8 mouse cellular contexts compared by ENCODE assay signal in genomic region chr10:63242798-63243435, GRCm38 (mm10). TPM values are rescaled to one million over a fixed set of nuclear protein-coding genes. Genes with fewer than 3 reads are reported as not detected.
A peak's percentile ranks its signal among the peaks of the same experiment; 100 is the strongest.
DNase-seq lines count a peak whose midpoint lies in the region; ATAC-seq lines count a peak whose summit lies in the region.

No protein-coding gene starts in this region.

- H3K9ac ChIP-seq in hindbrain, embryonic 15.5 days: peak overlapping the region; percentile 58
- peak overlapping the region; percentile 62 for H3K9ac ChIP-seq in midbrain, embryonic 15.5 days

- no peaks in the 10 kb centered on the region for H3K27me3 ChIP-seq in hindbrain, embryonic 15.5 days
- H3K27me3 ChIP-seq in midbrain, embryonic 15.5 days (replicated peaks): no peaks in the 10 kb centered on the region

- 25% methylated on average over 12 of the region's 12 CpGs for WGBS in hindbrain, embryonic 15.5 days
- 28% methylated on average over 12 of the region's 12 CpGs for WGBS in midbrain, embryonic 15.5 days

- peak; percentile 15 for DNase-seq in cerebellum, adult 8-10 months
- no peak for DNase-seq in cerebellum, adult 11 months
- peak; percentile 13 for DNase-seq in thymus, postnatal 0 days (ENCODE audit: low spot score)
- no peak for DNase-seq in thymus, postnatal 36 days
- no peak for DNase-seq in gastrocnemius, adult 18-20 months (ENCODE audit: low spot score)

- H3K4me3 ChIP-seq in hindbrain, embryonic 15.5 days: peak overlapping the region; percentile 100
- peak overlapping the region; percentile 85 for H3K4me3 ChIP-seq in midbrain, embryonic 15.5 days

- no peaks in the 10 kb centered on the region for H3K9me3 ChIP-seq in hindbrain, embryonic 15.5 days
- no peaks in the 10 kb centered on the region for H3K9me3 ChIP-seq in midbrain, embryonic 15.5 days

- peak overlapping the region; percentile 68 for H3K4me2 ChIP-seq in hindbrain, embryonic 15.5 days
- H3K4me2 ChIP-seq in midbrain, embryonic 15.5 days: peak overlapping the region; percentile 86

- peaks cover 23% of the 10 kb centered on the region for H3K4me1 ChIP-seq in hindbrain, embryonic 15.5 days (replicated peaks)
- H3K4me1 ChIP-seq in midbrain, embryonic 15.5 days: peaks cover 25% of the 10 kb centered on the region

- peak overlapping the region; percentile 97 for H3K27ac ChIP-seq in hindbrain, embryonic 15.5 days (replicated peaks)
- H3K27ac ChIP-seq in midbrain, embryonic 15.5 days: peak overlapping the region; percentile 56; the same call in 1 of the 2 replicates

- no peaks in the 10 kb centered on the region; the same call in 1 of the 2 replicates for H3K36me3 ChIP-seq in hindbrain, embryonic 15.5 days
- H3K36me3 ChIP-seq in midbrain, embryonic 15.5 days (replicated peaks): no peaks in the 10 kb centered on the region

- no peak for ATAC-seq in hindbrain, embryonic 15.5 days (ENCODE audit: low FRiP score, low read depth)
- no peak for ATAC-seq in midbrain, embryonic 15.5 days (replicated peaks)
- no peak for ATAC-seq in megakaryocyte progenitor cell, adult 5-6 weeks (replicated peaks; ENCODE audit: poor library complexity)

RNA-seq across cellular contexts. Expression of gene Herc4, which starts 0.7 kb away (rescaled TPM):
- polyA plus RNA-seq in thymus, postnatal 0 days (2015; fragmentation: Nextera tagmentation; extraction: Ambion mirVana): 34.5 and 43.3 TPM in 2 replicates
- 27.5 and 28.0 TPM in 2 replicates for polyA plus RNA-seq in hindbrain, embryonic 15.5 days (2015; fragmentation: Nextera tagmentation; extraction: Ambion mirVana)
- 29.5 and 31.1 TPM in 2 replicates for polyA plus RNA-seq in midbrain, embryonic 15.5 days (2015; fragmentation: Nextera tagmentation; extraction: Ambion mirVana)
- 10 to 100 TPM; 19.5 to 23.9 TPM for total RNA-seq in gastrocnemius, adult 18-20 months (2021)
- 84.0 and 88.0 TPM in 2 replicates for total RNA-seq in megakaryocyte progenitor cell, adult 5-6 weeks (2015)
- total RNA-seq in megakaryocyte progenitor cell, adult 5-6 weeks (2017): 56.3 and 59.2 TPM in 2 replicates

RNA-seq across cellular contexts. Expression of gene Mypn, which starts 39.2 kb away (rescaled TPM):
- 0.04 and 0.08 TPM in 2 replicates for polyA plus RNA-seq in thymus, postnatal 0 days (2015; fragmentation: Nextera tagmentation; extraction: Ambion mirVana)
- polyA plus RNA-seq in hindbrain, embryonic 15.5 days (2015; fragmentation: Nextera tagmentation; extraction: Ambion mirVana): 0.77 and 0.90 TPM in 2 replicates
- 0.21 and 0.31 TPM in 2 replicates for polyA plus RNA-seq in midbrain, embryonic 15.5 days (2015; fragmentation: Nextera tagmentation; extraction: Ambion mirVana)
- total RNA-seq in gastrocnemius, adult 18-20 months (2021): 100 to 1,000 TPM; 279 to 292 TPM
- not detected in 2 replicates for total RNA-seq in megakaryocyte progenitor cell, adult 5-6 weeks (2015)
- not detected in 2 replicates for total RNA-seq in megakaryocyte progenitor cell, adult 5-6 weeks (2017)

Comparison
In these comparisons a context has a peak if more than half of its experiments do, and no peak if none do; other contexts are left out.
1. DNase-seq: peak in cerebellum, adult 8-10 months (single experiment) and thymus, postnatal 0 days (single experiment); none in cerebellum, adult 11 months (single experiment), thymus, postnatal 36 days (0 of 2) and gastrocnemius, adult 18-20 months (single experiment).